Mouse (Mus musculus) forebrain, embryonic 15.5 days (tissue): ENCODE measurements around the gene Scg3. TPM values are rescaled to one million over a fixed set of nuclear protein-coding genes. Genes with fewer than 3 reads are reported as not detected.
"Not testable (repeated sequence)": the region's sequence is repeated elsewhere in the genome, so short reads cannot be mapped to it uniquely, and the experiment has no call there.

Source experiments
- ATAC-seq: fragments of 200-750 bp; cut with Nextera tagmentation; replicated peaks from 2 replicates; pipeline ENCODE4 v1.8.0; 2017; ENCODE audit warnings: mild to moderate bottlenecking, moderate TSS enrichment, moderate library complexity
- H3K27ac ChIP-seq: fragments of 300-500 bp; sonication (generic); replicated peaks from 2 replicates; pipeline ENCODE4 v1.5.1; 2015; ENCODE audit warnings: mild to moderate bottlenecking, inconsistent platforms
- H3K27me3 ChIP-seq: fragments of 300-500 bp; sonication (generic); 2 replicates; pipeline ENCODE4 v1.6.1; 2015; ENCODE audit warnings: inconsistent platforms
- H3K36me3 ChIP-seq: fragments of 300-500 bp; sonication (generic); 2 replicates; pipeline ENCODE4 v1.6.1; 2015; ENCODE audit warnings: mild to moderate bottlenecking, inconsistent platforms
- H3K4me1 ChIP-seq: fragments of 300-500 bp; sonication (generic); 2 replicates; pipeline ENCODE4 v1.6.1; 2015; ENCODE audit warnings: inconsistent platforms
- H3K4me2 ChIP-seq: fragments of 300-500 bp; sonication (generic); replicated peaks from 2 replicates; pipeline ENCODE4 v1.6.1; 2015; ENCODE audit warnings: mild to moderate bottlenecking, inconsistent platforms
- H3K4me3 ChIP-seq: fragments of 300-500 bp; sonication (generic); 2 replicates; pipeline ENCODE4 v1.5.1; 2015; ENCODE audit warnings: mild to moderate bottlenecking, inconsistent platforms
- H3K9ac ChIP-seq: fragments of 300-500 bp; sonication (generic); replicated peaks from 2 replicates; pipeline ENCODE4 v1.6.1; 2015; ENCODE audit warnings: mild to moderate bottlenecking, inconsistent platforms
- H3K9me3 ChIP-seq: fragments of 300-500 bp; sonication (generic); 2 replicates; pipeline ENCODE4 v1.6.1; 2016; ENCODE audit warnings: inconsistent platforms
- WGBS: fragments of 180-500 bp; shearing (Covaris S2); methylation state at CpG from one replicate; pipeline ENCODE4 v1.1.7; 2015; ENCODE audit warnings: mixed read lengths; 5-methylcytosine and 5-hydroxymethylcytosine counted together
- polyA plus RNA-seq: library from polyadenylated mRNA; unstranded; fragments of >200 nt; fragmentation: Nextera tagmentation; extraction: Ambion mirVana; gene quantifications from 2 replicates; pipeline ENCODE4 v1.2.1, GENCODE M21; 2015

The Scg3 gene
- polyA plus RNA-seq, 1 experiment from 2014 or later: 123 TPM

- ATAC-seq: peak; percentile 28
- Histone ChIP-seq H3K9ac (peak overlapping the region; percentile 87), H3K4me3 (peak overlapping the region; percentile 87), H3K4me2 (peak overlapping the region; percentile 88), H3K9me3 (no peaks in the 10 kb centered on the region), H3K4me1 (peaks cover 15% of the 10 kb centered on the region), H3K27me3 (no peaks in the 10 kb centered on the region), H3K36me3 (no peaks in the 10 kb centered on the region), H3K27ac (peak overlapping the region; percentile 91)
- 14% methylated on average over 18 of the region's 18 CpGs for WGBS
Measured at GRCm38 (mm10) chr9:75624983-75625555, 58.8 kb downstream of the Scg3 start.

GRCm38 (mm10) chr9:75621428-75621827 lies 62.4 kb downstream of the Scg3 start:
- H3K9me3 ChIP-seq: no peaks in the 10 kb centered on the region
- H3K4me2 ChIP-seq: no peak overlapping the region
- 92% methylated on average over 3 of the region's 3 CpGs for WGBS
- H3K4me3 ChIP-seq: no peak overlapping the region
- peaks cover 9% of the 10 kb centered on the region for H3K4me1 ChIP-seq
- H3K9ac ChIP-seq: no peak overlapping the region
- no peak for ATAC-seq
- H3K27me3 ChIP-seq: no peaks in the 10 kb centered on the region
- no peaks in the 10 kb centered on the region for H3K36me3 ChIP-seq
- H3K27ac ChIP-seq: no peak overlapping the region

- H3K9me3 ChIP-seq, H3K4me3 ChIP-seq, H3K9ac ChIP-seq, H3K27ac ChIP-seq, H3K4me2 ChIP-seq, H3K36me3 ChIP-seq, H3K27me3 ChIP-seq, ATAC-seq, H3K4me1 ChIP-seq: not testable (repeated sequence)
- WGBS: 93% methylated on average over 2 of the region's 2 CpGs
Measured at GRCm38 (mm10) chr9:75619761-75620160, 64.1 kb downstream of the Scg3 start.

- Histone ChIP-seq H3K4me2 (no peak overlapping the region), H3K36me3 (no peaks in the 10 kb centered on the region), H3K4me1 (no peaks in the 10 kb centered on the region), H3K9me3 (no peaks in the 10 kb centered on the region), H3K27me3 (no peaks in the 10 kb centered on the region), H3K27ac (no peak overlapping the region), H3K4me3 (no peak overlapping the region), H3K9ac (no peak overlapping the region)
- peak; percentile 57; the same call in 1 of the 2 replicates for ATAC-seq
- WGBS: 83% methylated on average over 6 of the region's 6 CpGs
Measured at GRCm38 (mm10) chr9:75618836-75619400, 64.9 kb downstream of the Scg3 start.

GRCm38 (mm10) chr9:75616560-75616959 lies 67.3 kb downstream of the Scg3 start:
- ATAC-seq: no peak
- WGBS: 68% methylated on average over 3 of the region's 3 CpGs
- no peak overlapping the region for H3K9ac ChIP-seq
- H3K4me1 ChIP-seq: no peaks in the 10 kb centered on the region
- no peaks in the 10 kb centered on the region for H3K9me3 ChIP-seq
- no peaks in the 10 kb centered on the region for H3K27me3 ChIP-seq
- H3K27ac ChIP-seq: no peak overlapping the region
- no peak overlapping the region for H3K4me3 ChIP-seq
- H3K4me2 ChIP-seq: no peak overlapping the region
- no peaks in the 10 kb centered on the region for H3K36me3 ChIP-seq

GRCm38 (mm10) chr9:75610571-75611493 lies 73.0 kb downstream of the Scg3 start, which contains the start of gene Tmod2:
Tmod2 (minus strand) TSS chr9:75611325.
- Histone ChIP-seq H3K27ac (peak within 1 kb of the TSS; percentile 90), H3K36me3 (no peaks in the 10 kb centered on the region), H3K9ac (peak within 1 kb of the TSS; percentile 79), H3K4me2 (peak within 1 kb of the TSS; percentile 71), H3K27me3 (no peaks in the 10 kb centered on the region), H3K9me3 (no peaks in the 10 kb centered on the region), H3K4me1 (peaks cover 12% of the 10 kb centered on the region; the same call in 1 of the 2 replicates), H3K4me3 (peak within 1 kb of the TSS; percentile 95)
- peak; percentile 88 for ATAC-seq
- under 1% methylated on average over 74 of the region's 74 CpGs for WGBS

- H3K27me3 ChIP-seq: no peaks in the 10 kb centered on the region
- no peaks in the 10 kb centered on the region for H3K9me3 ChIP-seq
- 0 out of 2 replicates have a peak, but pooled peaks have one; percentile 33 for ATAC-seq
- H3K9ac ChIP-seq: peak overlapping the region; percentile 79
- H3K36me3 ChIP-seq: peaks cover 2% of the 10 kb centered on the region; the same call in 1 of the 2 replicates
- 4% methylated on average over 16 of the region's 16 CpGs for WGBS
- H3K4me1 ChIP-seq: peaks cover 12% of the 10 kb centered on the region; the same call in 1 of the 2 replicates
- H3K4me2 ChIP-seq: peak overlapping the region; percentile 71
- peak overlapping the region; percentile 95 for H3K4me3 ChIP-seq
- H3K27ac ChIP-seq: peak overlapping the region; percentile 90
Measured at GRCm38 (mm10) chr9:75609965-75610364, 73.9 kb downstream of the Scg3 start.

- H3K4me1 ChIP-seq: peaks cover 12% of the 10 kb centered on the region; the same call in 1 of the 2 replicates
- H3K4me3 ChIP-seq: peak overlapping the region; percentile 95
- H3K27me3 ChIP-seq: no peaks in the 10 kb centered on the region
- peaks cover 6% of the 10 kb centered on the region for H3K36me3 ChIP-seq
- peak overlapping the region; percentile 71 for H3K4me2 ChIP-seq
- 23% methylated on average over 1 of the region's 1 CpGs for WGBS
- ATAC-seq: peak; percentile 20; the same call in 1 of the 2 replicates
- peak overlapping the region; percentile 79 for H3K9ac ChIP-seq
- H3K9me3 ChIP-seq: no peaks in the 10 kb centered on the region; the same call in 1 of the 2 replicates
- peak overlapping the region; percentile 90 for H3K27ac ChIP-seq
Measured at GRCm38 (mm10) chr9:75609505-75609904, 74.4 kb downstream of the Scg3 start.

GRCm38 (mm10) chr9:75607496-75607895 lies 76.4 kb downstream of the Scg3 start:
- no peak for ATAC-seq
- WGBS: 88% methylated on average over 4 of the region's 4 CpGs
- Histone ChIP-seq H3K4me1 (peaks cover 12% of the 10 kb centered on the region; the same call in 1 of the 2 replicates), H3K27ac (no peak overlapping the region), H3K9ac (no peak overlapping the region), H3K9me3 (no peaks in the 10 kb centered on the region; the same call in 1 of the 2 replicates), H3K36me3 (peaks cover 10% of the 10 kb centered on the region), H3K27me3 (no peaks in the 10 kb centered on the region), H3K4me2 (no peak overlapping the region), H3K4me3 (no peak overlapping the region)

- no peak for ATAC-seq
- H3K27ac ChIP-seq: no peak overlapping the region
- peaks cover 16% of the 10 kb centered on the region for H3K4me1 ChIP-seq
- WGBS: 67% methylated on average over 12 of the region's 12 CpGs
- H3K4me2 ChIP-seq: no peak overlapping the region
- no peak overlapping the region for H3K4me3 ChIP-seq
- no peaks in the 10 kb centered on the region; the same call in 1 of the 2 replicates for H3K9me3 ChIP-seq
- peaks cover 12% of the 10 kb centered on the region for H3K36me3 ChIP-seq
- H3K9ac ChIP-seq: no peak overlapping the region
- H3K27me3 ChIP-seq: no peaks in the 10 kb centered on the region
Measured at GRCm38 (mm10) chr9:75601510-75601909, 82.3 kb downstream of the Scg3 start.

GRCm38 (mm10) chr9:75600166-75600934 lies 83.5 kb downstream of the Scg3 start:
- H3K4me2 ChIP-seq: no peak overlapping the region
- no peaks in the 10 kb centered on the region; the same call in 1 of the 2 replicates for H3K9me3 ChIP-seq
- whole genome bisulfite sequencing: 70% methylated on average over 7 of the region's 7 CpGs
- no peak for ATAC-seq
- H3K4me1 ChIP-seq: peaks cover 16% of the 10 kb centered on the region
- no peak overlapping the region for H3K27ac ChIP-seq
- H3K9ac ChIP-seq: no peak overlapping the region
- H3K27me3 ChIP-seq: no peaks in the 10 kb centered on the region
- peaks cover 19% of the 10 kb centered on the region for H3K36me3 ChIP-seq
- no peak overlapping the region for H3K4me3 ChIP-seq
